Mouse (Mus musculus): ENCODE data around the gene Tm4sf1. TPM values are rescaled to one million over a fixed set of nuclear protein-coding genes. Genes with fewer than 3 reads are reported as not detected.
A peak's percentile ranks its signal among the peaks of the same experiment; 100 is the strongest.

Gene Tm4sf1
- total RNA-seq (2021), result 10 to 100 TPM; 13.7 to 17.6 TPM
- long read RNA-seq, experiment 1, partial matches to known transcripts, result 0 of 4 reads
- long read RNA-seq, experiment 1, other reads (novel, unspliced or antisense), result 0 of 4 reads
- long read RNA-seq, experiment 2, transcript Tm4sf1-202 (5 exons, 2,855 nt), result major isoform, 7 of 8 reads
- long read RNA-seq, experiment 2, partial matches to known transcripts, result 1 of 8 reads
- long read RNA-seq, experiment 2, other reads (novel, unspliced or antisense), result 0 of 8 reads

GRCm38 (mm10) chr3:57301921-57302539 is at the start of gene Tm4sf1:
Gene Tm4sf1, minus strand, starts transcription at chr3:57301988.
- no peak within 1 kb of the TSS for H3K4me3 ChIP-seq
- no peak for DNase-seq (ENCODE audit: extremely low spot score in 1 of 2, low spot score in 2 of 2)
- intact Hi-C loops (cut with DNase I), result no loop called here
- H3K27ac ChIP-seq, result no peak within 1 kb of the TSS
- TF ChIP-seq CTCF (IDR thresholded peaks at IDR 0.05), result no peak

GRCm38 (mm10) chr3:57344811-57345210 is 43.0 kb upstream of the Tm4sf1 start:
- no peak for DNase-seq (ENCODE audit: extremely low spot score in 1 of 2, low spot score in 2 of 2)
- H3K27ac ChIP-seq, result no peak overlapping the region; the same call in 1 of the 2 replicates

DNA sequence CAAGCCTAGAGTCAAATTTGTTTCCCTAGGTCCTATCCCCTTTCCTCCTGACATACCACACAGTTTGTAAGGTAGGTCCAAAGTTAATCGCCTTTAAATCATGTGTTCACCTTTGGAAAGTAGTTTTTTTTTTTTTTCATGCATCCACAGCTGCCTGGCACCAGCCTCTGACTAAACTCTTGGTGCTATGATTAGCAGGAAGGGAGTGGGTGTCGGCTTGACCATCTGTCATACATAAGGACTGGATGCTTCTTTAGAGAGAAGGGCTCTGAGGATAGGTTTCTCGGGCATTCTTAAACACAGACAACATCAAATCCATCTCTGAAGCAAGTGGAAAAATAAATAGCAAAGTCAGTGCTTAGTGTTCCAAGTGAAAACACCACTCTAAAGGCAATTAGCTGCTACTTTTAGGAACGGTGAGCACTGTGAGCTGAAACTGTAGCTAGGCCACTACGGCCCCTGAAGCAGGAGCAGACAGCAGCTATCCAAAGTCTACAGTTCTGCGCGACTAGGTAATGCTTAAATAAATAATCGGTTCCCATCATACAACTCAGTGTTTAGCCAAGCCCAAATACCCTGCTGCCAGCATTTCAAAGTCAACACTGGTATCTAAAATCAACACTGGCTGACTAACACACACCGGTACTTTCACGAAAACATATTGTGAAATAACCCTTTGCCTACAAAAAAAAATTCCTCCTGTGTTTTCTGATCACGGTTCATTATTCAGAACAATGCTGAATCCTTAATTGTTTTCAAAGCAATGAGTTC is 42.2 kb upstream of the Tm4sf1 start:
- peak; percentile 22 to 25 for DNase-seq (ENCODE audit: extremely low spot score in 1 of 2, low spot score in 2 of 2)
- H3K27ac ChIP-seq, result peak overlapping the region; percentile 76
- intact Hi-C loops (cut with DNase I), result no loop called here
- no peak for TF ChIP-seq CTCF (IDR thresholded peaks at IDR 0.05)
- no peak overlapping the region for H3K4me3 ChIP-seq

More at GRCm38 (mm10) chr3:57344811-57345210, 43.0 kb upstream of the Tm4sf1 start:
- H3K4me3 ChIP-seq, result no peak overlapping the region
- intact Hi-C loops (cut with DNase I), result no loop called here
- no peak for TF ChIP-seq CTCF (IDR thresholded peaks at IDR 0.05)

- Histone ChIP-seq H3K27ac (no peak overlapping the region), H3K4me3 (no peak overlapping the region)
- intact Hi-C loops (cut with DNase I), result no loop called here
- DNase-seq (ENCODE audit: extremely low spot score in 1 of 2, low spot score in 2 of 2), result no peak
- TF ChIP-seq CTCF (IDR thresholded peaks at IDR 0.05), result no peak
Measured at GRCm38 (mm10) chr3:57342976-57343375, 41.2 kb upstream of the Tm4sf1 start.

GRCm38 (mm10) chr3:57341321-57341720 is 39.5 kb upstream of the Tm4sf1 start:
- no peak for TF ChIP-seq CTCF (IDR thresholded peaks at IDR 0.05)
- no peak overlapping the region for H3K4me3 ChIP-seq
- H3K27ac ChIP-seq, result no peak overlapping the region
- intact Hi-C loops (cut with DNase I), result no loop called here
- DNase-seq (ENCODE audit: extremely low spot score in 1 of 2, low spot score in 2 of 2), result no peak

- Histone ChIP-seq H3K4me3 (no peak overlapping the region), H3K27ac (0 out of 2 replicates have a peak overlapping the region, but pooled peaks have one; percentile 12)
- no peak for TF ChIP-seq CTCF (IDR thresholded peaks at IDR 0.05)
- DNase-seq (ENCODE audit: extremely low spot score in 1 of 2, low spot score in 2 of 2), result no peak
- intact Hi-C loops (cut with DNase I), result no loop called here
Measured at GRCm38 (mm10) chr3:57335080-57335815, 33.5 kb upstream of the Tm4sf1 start.

DNA sequence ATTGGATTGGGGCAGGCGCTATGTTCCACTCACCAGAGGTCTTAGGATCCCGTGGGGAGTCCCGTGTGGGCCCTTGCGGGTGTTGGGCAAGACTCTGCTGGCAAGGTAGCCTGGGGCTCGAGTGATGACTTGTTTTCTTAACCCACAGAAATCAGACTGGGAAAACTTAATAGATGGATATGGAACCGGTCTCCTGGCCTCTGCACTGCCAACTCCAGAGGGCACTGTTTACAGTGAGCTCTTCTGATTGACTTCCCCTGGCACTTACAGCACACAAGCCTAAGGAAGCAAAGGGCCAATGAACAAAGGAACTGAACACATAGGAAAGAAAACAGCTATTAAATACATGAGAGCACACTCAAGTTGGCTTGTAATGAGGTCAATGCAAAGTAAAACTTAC is 26.2 kb upstream of the Tm4sf1 start:
- intact Hi-C loops (cut with DNase I), result no loop called here
- no peak overlapping the region for H3K4me3 ChIP-seq
- peak; percentile 5 for TF ChIP-seq CTCF (IDR thresholded peaks at IDR 0.05)
- H3K27ac ChIP-seq, result no peak overlapping the region
- no peak for DNase-seq (ENCODE audit: extremely low spot score in 1 of 2, low spot score in 2 of 2)

DNA sequence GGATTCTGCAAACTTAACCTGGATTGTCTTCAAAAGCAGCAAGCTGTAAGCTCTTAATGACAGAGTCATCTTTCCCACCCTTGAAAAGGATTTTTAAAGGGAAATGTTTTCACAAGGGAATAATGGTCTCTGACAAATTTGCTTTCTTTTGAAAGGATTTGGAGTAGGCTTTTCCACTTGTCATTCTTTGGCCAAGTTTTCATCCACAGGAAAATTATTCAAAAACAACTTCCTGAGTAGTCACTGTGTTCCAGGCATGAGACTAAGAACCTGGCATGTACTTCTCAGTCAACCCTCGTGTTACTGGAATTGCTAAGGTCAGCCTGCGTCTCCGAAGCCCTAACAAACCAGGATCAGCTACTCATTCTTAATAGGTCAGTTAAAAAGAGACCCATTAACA is 5.3 kb upstream of the Tm4sf1 start:
- DNase-seq (ENCODE audit: extremely low spot score in 1 of 2, low spot score in 2 of 2), result no peak
- no peak overlapping the region for H3K27ac ChIP-seq
- intact Hi-C loops (cut with DNase I), result no loop called here
- H3K4me3 ChIP-seq, result no peak overlapping the region
- no peak for TF ChIP-seq CTCF (IDR thresholded peaks at IDR 0.05)

DNA sequence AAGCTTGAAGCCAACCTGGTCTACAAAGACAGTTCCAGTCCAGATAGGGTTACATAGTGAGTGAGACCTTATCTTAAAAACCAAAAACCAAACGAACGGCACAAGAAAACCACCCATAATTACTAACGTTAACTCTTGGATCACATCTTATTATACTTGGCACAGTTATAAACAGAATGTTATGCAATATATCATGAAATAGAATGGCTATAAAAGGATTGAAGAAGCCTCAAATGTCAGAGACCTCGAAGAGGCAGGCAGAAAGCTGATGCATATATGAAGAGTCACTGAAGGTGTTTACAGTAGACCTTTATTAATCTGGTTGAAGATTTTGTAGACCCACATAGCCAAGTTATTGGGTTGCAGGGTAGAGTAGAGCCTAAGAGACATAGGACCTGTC is 3.8 kb upstream of the Tm4sf1 start:
- no peak overlapping the region for H3K4me3 ChIP-seq
- DNase-seq (ENCODE audit: extremely low spot score in 1 of 2, low spot score in 2 of 2), result no peak
- intact Hi-C loops (cut with DNase I), result no loop called here
- H3K27ac ChIP-seq, result no peak overlapping the region
- TF ChIP-seq CTCF (IDR thresholded peaks at IDR 0.05), result no peak

DNA sequence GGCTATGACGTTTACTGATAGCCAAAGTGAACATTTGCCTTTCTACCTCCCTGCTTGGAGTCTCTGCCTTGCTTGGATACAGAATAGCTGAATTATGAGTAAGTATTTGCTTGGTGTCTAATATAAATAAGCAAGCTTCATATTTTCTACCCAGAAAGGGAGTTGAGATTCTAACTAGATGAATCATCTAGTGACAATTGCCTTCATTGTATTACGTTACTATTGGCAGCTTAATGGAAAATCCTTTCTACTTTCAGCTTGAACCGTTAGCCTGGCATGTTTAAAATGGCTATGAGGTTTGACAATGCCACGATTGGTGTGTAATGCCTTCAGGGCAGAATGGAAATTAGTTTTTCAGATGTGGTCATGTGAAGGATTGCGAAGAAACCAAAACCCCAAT is 2.7 kb upstream of the Tm4sf1 start:
- no peak for DNase-seq (ENCODE audit: extremely low spot score in 1 of 2, low spot score in 2 of 2)
- H3K4me3 ChIP-seq, result no peak overlapping the region
- intact Hi-C loops (cut with DNase I), result no loop called here
- no peak overlapping the region for H3K27ac ChIP-seq
- TF ChIP-seq CTCF (IDR thresholded peaks at IDR 0.05), result no peak

- H3K4me3 ChIP-seq, result no peak overlapping the region
- no peak overlapping the region for H3K27ac ChIP-seq
- intact Hi-C loops (cut with DNase I), result no loop called here
- no peak for DNase-seq (ENCODE audit: extremely low spot score in 1 of 2, low spot score in 2 of 2)
- no peak for TF ChIP-seq CTCF (IDR thresholded peaks at IDR 0.05)
Measured at GRCm38 (mm10) chr3:57304050-57304449, 2.3 kb upstream of the Tm4sf1 start.

GRCm38 (mm10) chr3:57303486-57303885 is 1.7 kb upstream of the Tm4sf1 start:
- intact Hi-C loops (cut with DNase I), result no loop called here

More at GRCm38 (mm10) chr3:57303486-57303885, 1.7 kb upstream of the Tm4sf1 start:
- H3K4me3 ChIP-seq, result no peak overlapping the region
- no peak overlapping the region for H3K27ac ChIP-seq
- no peak for DNase-seq (ENCODE audit: extremely low spot score in 1 of 2, low spot score in 2 of 2)
- no peak for TF ChIP-seq CTCF (IDR thresholded peaks at IDR 0.05)

Measured in left cerebral cortex, adult 2 months (tissue).